Mouse (Mus musculus): ENCODE results near the gene B130006D01Rik.

GRCm38 (mm10) chr11:95724466-95724865, 1.1 kb downstream of the B130006D01Rik start:
- no peak for TF ChIP-seq CTCF (IDR thresholded peaks at IDR 0.05; ENCODE audit: control insufficient read depth, insufficient read depth, insufficient replicate concordance, low read depth, low read length)
- no peak for TF ChIP-seq POLR2A (IDR thresholded peaks at IDR 0.05; ENCODE audit: control insufficient read depth, low read depth, low read length)
